Comparison of ENCODE assay signal across 8 mouse cellular contexts in genomic region chr14:55558740-55559448, GRCm38 (mm10). TPM values are rescaled to one million over a fixed set of nuclear protein-coding genes. Genes with fewer than 3 reads are reported as not detected.
A peak's percentile ranks its signal among the peaks of the same experiment; 100 is the strongest.
DNase-seq lines count a peak whose midpoint lies in the region; ATAC-seq and TF ChIP-seq lines count a peak whose summit lies in the region.

No protein-coding gene starts in this region.

- DNase-seq in kidney, adult 11 months = no peak
- DNase-seq in midbrain, postnatal 0 days (ENCODE audit: low spot score) = no peak
- no peak for DNase-seq in retina, embryonic 14.5 days (ENCODE audit: low spot score)
- no peak for DNase-seq in spleen, postnatal 14 days (ENCODE audit: low spot score in 2 of 2)
- no peak for DNase-seq in gastrocnemius, adult 18-20 months (ENCODE audit: low spot score)

- WGBS in kidney, embryonic 16.5 days = 56% methylated on average over 6 of the region's 6 CpGs
- 55% methylated on average over 6 of the region's 6 CpGs for WGBS in embryonic facial prominence, embryonic 12.5 days
- 49% methylated on average over 6 of the region's 6 CpGs for WGBS in intestine, postnatal 0 days
- 55% methylated on average over 6 of the region's 6 CpGs for WGBS in midbrain, postnatal 0 days

- no peak for ATAC-seq in kidney, embryonic 16.5 days (ENCODE audit: low FRiP score, low TSS enrichment)
- no peak for ATAC-seq in embryonic facial prominence, embryonic 12.5 days (ENCODE audit: insufficient number of reproducible peaks, insufficient read depth, low FRiP score, low TSS enrichment)
- no peak for ATAC-seq in intestine, postnatal 0 days
- ATAC-seq in midbrain, postnatal 0 days (ENCODE audit: low FRiP score) = no peak

- H3K27me3 ChIP-seq in kidney, embryonic 16.5 days (ENCODE audit: insufficient read depth, low read length) = no peaks in the 10 kb centered on the region
- no peaks in the 10 kb centered on the region for H3K27me3 ChIP-seq in embryonic facial prominence, embryonic 12.5 days
- H3K27me3 ChIP-seq in intestine, postnatal 0 days (replicated peaks; ENCODE audit: control insufficient read depth, insufficient read depth, low read length) = no peaks in the 10 kb centered on the region
- no peaks in the 10 kb centered on the region for H3K27me3 ChIP-seq in midbrain, postnatal 0 days (ENCODE audit: insufficient read depth, low read length)

- 0 out of 2 replicates have a peak overlapping the region, but pooled peaks have one; percentile 59 for H3K27ac ChIP-seq in kidney, embryonic 16.5 days (ENCODE audit: low read length)
- no peak overlapping the region for H3K27ac ChIP-seq in embryonic facial prominence, embryonic 12.5 days
- peak overlapping the region; percentile 99; the same call in 1 of the 2 replicates for H3K27ac ChIP-seq in intestine, postnatal 0 days (ENCODE audit: low read depth, low read length)
- H3K27ac ChIP-seq in midbrain, postnatal 0 days (ENCODE audit: low read depth, low read length) = peak overlapping the region; percentile 97; the same call in 1 of the 2 replicates

- peak overlapping the region; percentile 16; the same call in 1 of the 2 replicates for H3K4me3 ChIP-seq in kidney, embryonic 16.5 days (ENCODE audit: low read length)
- peak overlapping the region; percentile 67 for H3K4me3 ChIP-seq in embryonic facial prominence, embryonic 12.5 days
- peak overlapping the region; percentile 65; the same call in 1 of the 2 replicates for H3K4me3 ChIP-seq in intestine, postnatal 0 days (ENCODE audit: low read depth, low read length)
- H3K4me3 ChIP-seq in midbrain, postnatal 0 days (ENCODE audit: low read depth, low read length) = peak overlapping the region; percentile 49

- H3K4me2 ChIP-seq in kidney, embryonic 16.5 days (replicated peaks; ENCODE audit: low read depth, low read length) = peak overlapping the region; percentile 89
- H3K4me2 ChIP-seq in embryonic facial prominence, embryonic 12.5 days (replicated peaks) = peak overlapping the region; percentile 70
- H3K4me2 ChIP-seq in intestine, postnatal 0 days (replicated peaks; ENCODE audit: low read depth) = peak overlapping the region; percentile 74
- H3K4me2 ChIP-seq in midbrain, postnatal 0 days (ENCODE audit: low read depth, low read length, poor library complexity, severe bottlenecking) = peak overlapping the region; percentile 76

- TF ChIP-seq CTCF in intestine, postnatal 0 days (IDR thresholded peaks at IDR 0.05; ENCODE audit: low read depth) = no peak
- TF ChIP-seq CTCF in midbrain, postnatal 0 days (IDR thresholded peaks at IDR 0.05) = 0 out of 2 replicates have a peak, but pooled peaks have one; percentile 3

- peaks cover under 1% of the 10 kb centered on the region; the same call in 1 of the 2 replicates for H3K36me3 ChIP-seq in kidney, embryonic 16.5 days (ENCODE audit: insufficient read depth, low read length)
- peaks cover 7% of the 10 kb centered on the region for H3K36me3 ChIP-seq in embryonic facial prominence, embryonic 12.5 days
- peaks cover 14% of the 10 kb centered on the region; the same call in 1 of the 2 replicates for H3K36me3 ChIP-seq in intestine, postnatal 0 days (ENCODE audit: control insufficient read depth, insufficient read depth)
- peaks cover 10% of the 10 kb centered on the region for H3K36me3 ChIP-seq in midbrain, postnatal 0 days (ENCODE audit: insufficient read depth, low read length)

- H3K9ac ChIP-seq in kidney, embryonic 16.5 days (replicated peaks; ENCODE audit: low read length) = no peak overlapping the region
- peak overlapping the region; percentile 80; the same call in 1 of the 2 replicates for H3K9ac ChIP-seq in embryonic facial prominence, embryonic 12.5 days
- no peak overlapping the region for H3K9ac ChIP-seq in intestine, postnatal 0 days (ENCODE audit: low read depth, low read length)
- peak overlapping the region; percentile 71; the same call in 1 of the 2 replicates for H3K9ac ChIP-seq in midbrain, postnatal 0 days (replicated peaks; ENCODE audit: low read length, poor library complexity, severe bottlenecking)

- H3K4me1 ChIP-seq in kidney, embryonic 16.5 days (ENCODE audit: insufficient read depth, low read length) = peaks cover 19% of the 10 kb centered on the region
- H3K4me1 ChIP-seq in embryonic facial prominence, embryonic 12.5 days = peaks cover 18% of the 10 kb centered on the region
- no peaks in the 10 kb centered on the region for H3K4me1 ChIP-seq in intestine, postnatal 0 days (replicated peaks; ENCODE audit: control insufficient read depth, insufficient read depth, low read length)
- H3K4me1 ChIP-seq in midbrain, postnatal 0 days (ENCODE audit: insufficient read depth, low read length) = peaks cover 7% of the 10 kb centered on the region; the same call in 1 of the 2 replicates

- H3K9me3 ChIP-seq in kidney, embryonic 16.5 days (ENCODE audit: low read length) = no peaks in the 10 kb centered on the region
- no peaks in the 10 kb centered on the region for H3K9me3 ChIP-seq in embryonic facial prominence, embryonic 12.5 days
- H3K9me3 ChIP-seq in intestine, postnatal 0 days (ENCODE audit: control insufficient read depth) = no peaks in the 10 kb centered on the region
- H3K9me3 ChIP-seq in midbrain, postnatal 0 days (ENCODE audit: low read length) = no peaks in the 10 kb centered on the region

RNA-seq across cellular contexts. Expression of gene Dcaf11, which starts 0.9 kb away (rescaled TPM):
- polyA plus RNA-seq in kidney, embryonic 16.5 days (2015; fragmentation: Nextera tagmentation; extraction: Ambion mirVana) = 117 TPM in 2 replicates
- 71.3 and 78.4 TPM in 2 replicates for polyA plus RNA-seq in embryonic facial prominence, embryonic 12.5 days (2016; fragmentation: Nextera tagmentation; extraction: Ambion mirVana)
- polyA plus RNA-seq in intestine, postnatal 0 days (2015; fragmentation: Nextera tagmentation; extraction: Ambion mirVana) = 67.0 and 74.7 TPM in 2 replicates
- 98.3 and 103 TPM in 2 replicates for total RNA-seq in midbrain, postnatal 0 days (2014; rRNA removed)
- 102 and 114 TPM in 2 replicates for polyA plus RNA-seq in midbrain, postnatal 0 days (2015; fragmentation: Nextera tagmentation; extraction: Ambion mirVana)
- total RNA-seq in gastrocnemius, adult 18-20 months (2021) = 100 to 1,000 TPM; 134 to 136 TPM

RNA-seq across cellular contexts. Expression of gene A730061H03Rik, which starts 1.3 kb away (rescaled TPM):
- polyA plus RNA-seq in kidney, embryonic 16.5 days (2015; fragmentation: Nextera tagmentation; extraction: Ambion mirVana) = 1.2 and 1.6 TPM in 2 replicates
- polyA plus RNA-seq in embryonic facial prominence, embryonic 12.5 days (2016; fragmentation: Nextera tagmentation; extraction: Ambion mirVana) = not detected in 2 replicates
- polyA plus RNA-seq in intestine, postnatal 0 days (2015; fragmentation: Nextera tagmentation; extraction: Ambion mirVana) = 1.2 and 1.8 TPM in 2 replicates
- 5.4 TPM in 1 of 2 replicates, not detected in the other for total RNA-seq in midbrain, postnatal 0 days (2014; rRNA removed)
- polyA plus RNA-seq in midbrain, postnatal 0 days (2015; fragmentation: Nextera tagmentation; extraction: Ambion mirVana) = 0.69 TPM in 1 of 2 replicates, not detected in the other
- total RNA-seq in gastrocnemius, adult 18-20 months (2021) = not detected

RNA-seq across cellular contexts. Expression of gene Fitm1, which starts 16.5 kb away (rescaled TPM):
- polyA plus RNA-seq in kidney, embryonic 16.5 days (2015; fragmentation: Nextera tagmentation; extraction: Ambion mirVana) = 4.5 and 4.6 TPM in 2 replicates
- 8.7 and 9.1 TPM in 2 replicates for polyA plus RNA-seq in embryonic facial prominence, embryonic 12.5 days (2016; fragmentation: Nextera tagmentation; extraction: Ambion mirVana)
- 0.48 and 0.52 TPM in 2 replicates for polyA plus RNA-seq in intestine, postnatal 0 days (2015; fragmentation: Nextera tagmentation; extraction: Ambion mirVana)
- 0.33 and 0.80 TPM in 2 replicates for total RNA-seq in midbrain, postnatal 0 days (2014; rRNA removed)
- polyA plus RNA-seq in midbrain, postnatal 0 days (2015; fragmentation: Nextera tagmentation; extraction: Ambion mirVana) = 0.16 and 0.17 TPM in 2 replicates
- total RNA-seq in gastrocnemius, adult 18-20 months (2021) = 100 to 1,000 TPM; 273 to 289 TPM

RNA-seq across cellular contexts. Expression of gene Pck2, which starts 18.8 kb away (rescaled TPM):
- 64.2 and 66.0 TPM in 2 replicates for polyA plus RNA-seq in kidney, embryonic 16.5 days (2015; fragmentation: Nextera tagmentation; extraction: Ambion mirVana)
- polyA plus RNA-seq in embryonic facial prominence, embryonic 12.5 days (2016; fragmentation: Nextera tagmentation; extraction: Ambion mirVana) = 35.2 and 36.1 TPM in 2 replicates
- 16.7 and 17.6 TPM in 2 replicates for polyA plus RNA-seq in intestine, postnatal 0 days (2015; fragmentation: Nextera tagmentation; extraction: Ambion mirVana)
- 27.8 and 29.1 TPM in 2 replicates for total RNA-seq in midbrain, postnatal 0 days (2014; rRNA removed)
- 18.2 and 21.6 TPM in 2 replicates for polyA plus RNA-seq in midbrain, postnatal 0 days (2015; fragmentation: Nextera tagmentation; extraction: Ambion mirVana)
- 1 to 10 TPM; 2.8 to 3.1 TPM for total RNA-seq in gastrocnemius, adult 18-20 months (2021)

RNA-seq across cellular contexts. Expression of gene Psme1, which starts 19.0 kb away (rescaled TPM):
- 156 and 168 TPM in 2 replicates for polyA plus RNA-seq in kidney, embryonic 16.5 days (2015; fragmentation: Nextera tagmentation; extraction: Ambion mirVana)
- polyA plus RNA-seq in embryonic facial prominence, embryonic 12.5 days (2016; fragmentation: Nextera tagmentation; extraction: Ambion mirVana) = 131 and 143 TPM in 2 replicates
- polyA plus RNA-seq in intestine, postnatal 0 days (2015; fragmentation: Nextera tagmentation; extraction: Ambion mirVana) = 283 and 287 TPM in 2 replicates
- total RNA-seq in midbrain, postnatal 0 days (2014; rRNA removed) = 119 and 147 TPM in 2 replicates
- 268 and 288 TPM in 2 replicates for polyA plus RNA-seq in midbrain, postnatal 0 days (2015; fragmentation: Nextera tagmentation; extraction: Ambion mirVana)
- 10 to 100 TPM; 65.1 to 72.7 TPM for total RNA-seq in gastrocnemius, adult 18-20 months (2021)

Comparison
In these comparisons a context has a peak if more than half of its experiments do, and no peak if none do; other contexts are left out.
1. H3K4me3 ChIP-seq: peak in every context shown above with its lines; median percentile 67 in embryonic facial prominence, embryonic 12.5 days; 65 in intestine, postnatal 0 days; 49 in midbrain, postnatal 0 days; 16 in kidney, embryonic 16.5 days.
2. H3K9ac ChIP-seq: peak in embryonic facial prominence, embryonic 12.5 days (single experiment) and midbrain, postnatal 0 days (single experiment); none in kidney, embryonic 16.5 days (single experiment) and intestine, postnatal 0 days (single experiment).
3. Peak in every context shown above with its lines, with median percentiles within 50 percentile points of each other: H3K4me2 ChIP-seq.